12 mouse cellular contexts compared by ENCODE assay signal in genomic region chr4:156034301-156034700, GRCm38 (mm10). TPM values are rescaled to one million over a fixed set of nuclear protein-coding genes. Genes with fewer than 3 reads are reported as not detected.
DNase-seq lines count a peak whose midpoint lies in the region; ATAC-seq and TF ChIP-seq lines count a peak whose summit lies in the region.
"Had no signal": no experiment of that assay in that cellular context is flagged by ENCODE, and none has a peak within 500 bp of the region (broad histone marks: within the 10 kb centered on the region; RNA-seq: fewer than 3 reads in every experiment).

No protein-coding gene starts in this region.

- H3K4me3 ChIP-seq in forebrain, embryonic 12.5 days (replicated peaks): peak overlapping the region; percentile 28
- no peak overlapping the region for H3K4me3 ChIP-seq in forebrain, embryonic 13.5 days
- H3K4me3 ChIP-seq in kidney, postnatal 0 days (replicated peaks; ENCODE audit: low read depth, low read length): no peak overlapping the region
- no peak overlapping the region; the same call in 1 of the 2 replicates for H3K4me3 ChIP-seq in kidney, embryonic 16.5 days (ENCODE audit: low read length)
- H3K4me3 ChIP-seq in hindbrain, postnatal 0 days (ENCODE audit: low read length): no peak overlapping the region

- no peak overlapping the region for H3K4me2 ChIP-seq in forebrain, embryonic 12.5 days
- H3K4me2 ChIP-seq in forebrain, embryonic 13.5 days: no peak overlapping the region
- peak overlapping the region; percentile 38; the same call in 1 of the 2 replicates for H3K4me2 ChIP-seq in kidney, postnatal 0 days (ENCODE audit: low read length)
- H3K4me2 ChIP-seq in kidney, embryonic 16.5 days (replicated peaks; ENCODE audit: low read depth, low read length): no peak overlapping the region
- H3K4me2 ChIP-seq in hindbrain, postnatal 0 days (ENCODE audit: low read depth, low read length): peak overlapping the region; percentile 46; the same call in 1 of the 2 replicates

- H3K9ac ChIP-seq in forebrain, embryonic 12.5 days: no peak overlapping the region
- H3K9ac ChIP-seq in forebrain, embryonic 13.5 days: no peak overlapping the region
- H3K9ac ChIP-seq in kidney, postnatal 0 days (ENCODE audit: low read depth, low read length): no peak overlapping the region
- H3K9ac ChIP-seq in kidney, embryonic 16.5 days (replicated peaks; ENCODE audit: low read length): no peak overlapping the region
- H3K9ac ChIP-seq in hindbrain, postnatal 0 days (replicated peaks; ENCODE audit: low read length): no peak overlapping the region

- no peak for ATAC-seq in forebrain, embryonic 12.5 days (ENCODE audit: low FRiP score)
- ATAC-seq in forebrain, embryonic 13.5 days: no peak
- ATAC-seq in kidney, postnatal 0 days (replicated peaks; ENCODE audit: low FRiP score, low read depth): no peak
- ATAC-seq in kidney, embryonic 16.5 days (ENCODE audit: low FRiP score, low TSS enrichment): no peak
- no peak for ATAC-seq in hindbrain, postnatal 0 days

- TF ChIP-seq CTCF in kidney, postnatal 0 days (IDR thresholded peaks at IDR 0.05; ENCODE audit: low read depth): no peak
- TF ChIP-seq CTCF in hindbrain, postnatal 0 days (IDR thresholded peaks at IDR 0.05; ENCODE audit: low read depth): no peak

- no peaks in the 10 kb centered on the region for H3K36me3 ChIP-seq in forebrain, embryonic 12.5 days (replicated peaks)
- H3K36me3 ChIP-seq in forebrain, embryonic 13.5 days (ENCODE audit: poor library complexity, severe bottlenecking): no peaks in the 10 kb centered on the region
- no peaks in the 10 kb centered on the region for H3K36me3 ChIP-seq in kidney, postnatal 0 days (ENCODE audit: insufficient read depth, low read length)
- H3K36me3 ChIP-seq in kidney, embryonic 16.5 days (ENCODE audit: insufficient read depth, low read length): peaks cover 3% of the 10 kb centered on the region
- no peaks in the 10 kb centered on the region for H3K36me3 ChIP-seq in hindbrain, postnatal 0 days (ENCODE audit: insufficient read depth, low read length)

- H3K4me1 ChIP-seq in forebrain, embryonic 12.5 days: peaks cover 34% of the 10 kb centered on the region
- H3K4me1 ChIP-seq in forebrain, embryonic 13.5 days: peaks cover 29% of the 10 kb centered on the region
- peaks cover 16% of the 10 kb centered on the region for H3K4me1 ChIP-seq in kidney, postnatal 0 days (replicated peaks; ENCODE audit: insufficient read depth, low read length)
- peaks cover 34% of the 10 kb centered on the region for H3K4me1 ChIP-seq in kidney, embryonic 16.5 days (ENCODE audit: insufficient read depth, low read length)
- peaks cover 20% of the 10 kb centered on the region for H3K4me1 ChIP-seq in hindbrain, postnatal 0 days (ENCODE audit: insufficient read depth, low read length)

- WGBS in forebrain, embryonic 12.5 days: 52% methylated on average over 4 of the region's 4 CpGs
- 47% methylated on average over 4 of the region's 4 CpGs for WGBS in forebrain, embryonic 13.5 days
- WGBS in kidney, postnatal 0 days: 72% methylated on average over 4 of the region's 4 CpGs
- WGBS in kidney, embryonic 16.5 days: 75% methylated on average over 4 of the region's 4 CpGs
- 56% methylated on average over 4 of the region's 4 CpGs for WGBS in hindbrain, postnatal 0 days

- peaks cover 32% of the 10 kb centered on the region for H3K27me3 ChIP-seq in forebrain, embryonic 12.5 days
- H3K27me3 ChIP-seq in forebrain, embryonic 13.5 days: peaks cover 26% of the 10 kb centered on the region
- no peaks in the 10 kb centered on the region for H3K27me3 ChIP-seq in kidney, postnatal 0 days (ENCODE audit: insufficient read depth, low read length)
- peaks cover 8% of the 10 kb centered on the region; the same call in 1 of the 2 replicates for H3K27me3 ChIP-seq in kidney, embryonic 16.5 days (ENCODE audit: insufficient read depth, low read length)
- H3K27me3 ChIP-seq in hindbrain, postnatal 0 days (ENCODE audit: insufficient read depth, low read length): peaks cover 12% of the 10 kb centered on the region

- no peak overlapping the region for H3K27ac ChIP-seq in forebrain, embryonic 12.5 days
- no peak overlapping the region for H3K27ac ChIP-seq in forebrain, embryonic 13.5 days
- no peak overlapping the region for H3K27ac ChIP-seq in kidney, postnatal 0 days
- H3K27ac ChIP-seq in kidney, embryonic 16.5 days (ENCODE audit: low read length): no peak overlapping the region
- no peak overlapping the region for H3K27ac ChIP-seq in hindbrain, postnatal 0 days

- no peak for DNase-seq in kidney, postnatal 0 days (ENCODE audit: low spot score)
- peak; percentile 35 for DNase-seq in R1 (ENCODE audit: low read depth, low spot score)
- no peak for DNase-seq in hindbrain, postnatal 0 days (ENCODE audit: low spot score)
- no peak for DNase-seq in thymus, postnatal 0 days (ENCODE audit: low spot score)
- DNase-seq in lung, postnatal 36 days: no peak
- DNase-seq: thymus, adult 18-20 months had no signal

- no peaks in the 10 kb centered on the region for H3K9me3 ChIP-seq in forebrain, embryonic 12.5 days
- no peaks in the 10 kb centered on the region for H3K9me3 ChIP-seq in forebrain, embryonic 13.5 days (replicated peaks)
- H3K9me3 ChIP-seq in kidney, postnatal 0 days (replicated peaks; ENCODE audit: low read length): no peaks in the 10 kb centered on the region
- H3K9me3 ChIP-seq in kidney, embryonic 16.5 days (ENCODE audit: low read length): no peaks in the 10 kb centered on the region
- no peaks in the 10 kb centered on the region for H3K9me3 ChIP-seq in hindbrain, postnatal 0 days (ENCODE audit: low read length)

RNA-seq across cellular contexts. Expression of gene Tnfrsf18, which starts 8.3 kb away (rescaled TPM):
- 1.3 and 1.4 TPM in 2 replicates for polyA plus RNA-seq in forebrain, embryonic 12.5 days (2016; fragmentation: Nextera tagmentation; extraction: Ambion mirVana)
- 0.83 and 0.98 TPM in 2 replicates for polyA plus RNA-seq in forebrain, embryonic 13.5 days (2015; fragmentation: Nextera tagmentation; extraction: Ambion mirVana)
- polyA plus RNA-seq in kidney, postnatal 0 days (2015; fragmentation: Nextera tagmentation; extraction: Ambion mirVana): 1.3 TPM in 2 replicates
- polyA plus RNA-seq in kidney, embryonic 16.5 days (2015; fragmentation: Nextera tagmentation; extraction: Ambion mirVana): 1.3 and 2.5 TPM in 2 replicates
- 0.16 TPM in 1 of 2 replicates, not detected in the other for total RNA-seq in hindbrain, postnatal 0 days (2014; rRNA removed)
- polyA plus RNA-seq in hindbrain, postnatal 0 days (2015; fragmentation: Nextera tagmentation; extraction: Ambion mirVana): 1.4 and 1.6 TPM in 2 replicates
- 13.9 and 14.8 TPM in 2 replicates for polyA plus RNA-seq in thymus, postnatal 0 days (2015; fragmentation: Nextera tagmentation; extraction: Ambion mirVana)
- total RNA-seq: left cerebral cortex, postnatal 36 days had no signal

RNA-seq across cellular contexts. Expression of gene Tnfrsf4, which starts 20.7 kb away (rescaled TPM):
- polyA plus RNA-seq in forebrain, embryonic 12.5 days (2016; fragmentation: Nextera tagmentation; extraction: Ambion mirVana): 0.70 and 1.2 TPM in 2 replicates
- polyA plus RNA-seq in forebrain, embryonic 13.5 days (2015; fragmentation: Nextera tagmentation; extraction: Ambion mirVana): 0.63 and 1.1 TPM in 2 replicates
- polyA plus RNA-seq in kidney, postnatal 0 days (2015; fragmentation: Nextera tagmentation; extraction: Ambion mirVana): 0.70 and 0.88 TPM in 2 replicates
- polyA plus RNA-seq in kidney, embryonic 16.5 days (2015; fragmentation: Nextera tagmentation; extraction: Ambion mirVana): 0.90 and 1.2 TPM in 2 replicates
- 2.6 TPM in 1 of 2 replicates, not detected in the other for total RNA-seq in hindbrain, postnatal 0 days (2014; rRNA removed)
- 0.47 and 0.49 TPM in 2 replicates for polyA plus RNA-seq in hindbrain, postnatal 0 days (2015; fragmentation: Nextera tagmentation; extraction: Ambion mirVana)
- 7.9 and 9.5 TPM in 2 replicates for polyA plus RNA-seq in thymus, postnatal 0 days (2015; fragmentation: Nextera tagmentation; extraction: Ambion mirVana)

RNA-seq across cellular contexts. Expression of gene Ttll10, which starts 24.9 kb away (rescaled TPM):
- polyA plus RNA-seq in forebrain, embryonic 12.5 days (2016; fragmentation: Nextera tagmentation; extraction: Ambion mirVana): 0.22 and 0.37 TPM in 2 replicates
- polyA plus RNA-seq in forebrain, embryonic 13.5 days (2015; fragmentation: Nextera tagmentation; extraction: Ambion mirVana): not detected in 2 replicates
- 5.6 and 6.0 TPM in 2 replicates for polyA plus RNA-seq in kidney, postnatal 0 days (2015; fragmentation: Nextera tagmentation; extraction: Ambion mirVana)
- 7.4 and 10.1 TPM in 2 replicates for polyA plus RNA-seq in kidney, embryonic 16.5 days (2015; fragmentation: Nextera tagmentation; extraction: Ambion mirVana)
- 0.26 TPM in 1 of 2 replicates, not detected in the other for total RNA-seq in hindbrain, postnatal 0 days (2014; rRNA removed)
- polyA plus RNA-seq in hindbrain, postnatal 0 days (2015; fragmentation: Nextera tagmentation; extraction: Ambion mirVana): 0.08 TPM in 1 of 2 replicates, not detected in the other
- polyA plus RNA-seq in thymus, postnatal 0 days (2015; fragmentation: Nextera tagmentation; extraction: Ambion mirVana): 0.27 and 0.35 TPM in 2 replicates
- total RNA-seq: left cerebral cortex, postnatal 36 days; megakaryocyte-erythroid progenitor cell, adult 5-6 weeks had no signal
- polyA plus RNA-seq: neural tube, embryonic 14.5 days had no signal

RNA-seq across cellular contexts. Expression of gene Sdf4, which starts 41.6 kb away (rescaled TPM):
- 115 and 117 TPM in 2 replicates for polyA plus RNA-seq in forebrain, embryonic 12.5 days (2016; fragmentation: Nextera tagmentation; extraction: Ambion mirVana)
- 113 and 118 TPM in 2 replicates for polyA plus RNA-seq in forebrain, embryonic 13.5 days (2015; fragmentation: Nextera tagmentation; extraction: Ambion mirVana)
- 178 and 183 TPM in 2 replicates for polyA plus RNA-seq in kidney, postnatal 0 days (2015; fragmentation: Nextera tagmentation; extraction: Ambion mirVana)
- polyA plus RNA-seq in kidney, embryonic 16.5 days (2015; fragmentation: Nextera tagmentation; extraction: Ambion mirVana): 173 and 182 TPM in 2 replicates
- total RNA-seq in hindbrain, postnatal 0 days (2014; rRNA removed): 100 and 121 TPM in 2 replicates
- 122 and 127 TPM in 2 replicates for polyA plus RNA-seq in hindbrain, postnatal 0 days (2015; fragmentation: Nextera tagmentation; extraction: Ambion mirVana)
- polyA plus RNA-seq in thymus, postnatal 0 days (2015; fragmentation: Nextera tagmentation; extraction: Ambion mirVana): 187 and 194 TPM in 2 replicates

RNA-seq across cellular contexts. Expression of gene B3galt6, which starts 41.9 kb away (rescaled TPM):
- polyA plus RNA-seq in forebrain, embryonic 12.5 days (2016; fragmentation: Nextera tagmentation; extraction: Ambion mirVana): 16.4 and 18.6 TPM in 2 replicates
- 21.0 and 21.8 TPM in 2 replicates for polyA plus RNA-seq in forebrain, embryonic 13.5 days (2015; fragmentation: Nextera tagmentation; extraction: Ambion mirVana)
- 14.3 and 14.5 TPM in 2 replicates for polyA plus RNA-seq in kidney, postnatal 0 days (2015; fragmentation: Nextera tagmentation; extraction: Ambion mirVana)
- 18.0 and 18.7 TPM in 2 replicates for polyA plus RNA-seq in kidney, embryonic 16.5 days (2015; fragmentation: Nextera tagmentation; extraction: Ambion mirVana)
- 48.8 and 56.8 TPM in 2 replicates for total RNA-seq in hindbrain, postnatal 0 days (2014; rRNA removed)
- polyA plus RNA-seq in hindbrain, postnatal 0 days (2015; fragmentation: Nextera tagmentation; extraction: Ambion mirVana): 26.1 and 26.2 TPM in 2 replicates
- 8.4 and 10.7 TPM in 2 replicates for polyA plus RNA-seq in thymus, postnatal 0 days (2015; fragmentation: Nextera tagmentation; extraction: Ambion mirVana)

Comparison
In these comparisons a context has a peak if more than half of its experiments do, and no peak if none do; other contexts are left out.
1. H3K4me2 ChIP-seq: peak in kidney, postnatal 0 days (single experiment) and hindbrain, postnatal 0 days (single experiment); none in forebrain, embryonic 12.5 days (single experiment), forebrain, embryonic 13.5 days (single experiment) and kidney, embryonic 16.5 days (single experiment).